Mouse (Mus musculus) spleen, postnatal 10 days (tissue): ENCODE data around the gene 4921509C19Rik.
"Not testable (repeated sequence)": the region's sequence is repeated elsewhere in the genome, so short reads cannot be mapped to it uniquely, and the experiment has no call there.

Source experiments
- DNase-seq, 2 experiments: peaks; one replicate each; pipeline ENCODE4 v3.0.0; 2021 to 2022; ENCODE audit warnings: low spot score in 2 of 2

The 4921509C19Rik gene

GRCm38 (mm10) chr2:151476053-151476452, at the start of gene 4921509C19Rik:
Gene 4921509C19Rik, minus strand, starts transcription at chr2:151476153.
- DNase-seq = not testable (repeated sequence)

GRCm38 (mm10) chr2:151525520-151525919, 49.6 kb upstream of the 4921509C19Rik start:
- DNase-seq = no peak

DNA sequence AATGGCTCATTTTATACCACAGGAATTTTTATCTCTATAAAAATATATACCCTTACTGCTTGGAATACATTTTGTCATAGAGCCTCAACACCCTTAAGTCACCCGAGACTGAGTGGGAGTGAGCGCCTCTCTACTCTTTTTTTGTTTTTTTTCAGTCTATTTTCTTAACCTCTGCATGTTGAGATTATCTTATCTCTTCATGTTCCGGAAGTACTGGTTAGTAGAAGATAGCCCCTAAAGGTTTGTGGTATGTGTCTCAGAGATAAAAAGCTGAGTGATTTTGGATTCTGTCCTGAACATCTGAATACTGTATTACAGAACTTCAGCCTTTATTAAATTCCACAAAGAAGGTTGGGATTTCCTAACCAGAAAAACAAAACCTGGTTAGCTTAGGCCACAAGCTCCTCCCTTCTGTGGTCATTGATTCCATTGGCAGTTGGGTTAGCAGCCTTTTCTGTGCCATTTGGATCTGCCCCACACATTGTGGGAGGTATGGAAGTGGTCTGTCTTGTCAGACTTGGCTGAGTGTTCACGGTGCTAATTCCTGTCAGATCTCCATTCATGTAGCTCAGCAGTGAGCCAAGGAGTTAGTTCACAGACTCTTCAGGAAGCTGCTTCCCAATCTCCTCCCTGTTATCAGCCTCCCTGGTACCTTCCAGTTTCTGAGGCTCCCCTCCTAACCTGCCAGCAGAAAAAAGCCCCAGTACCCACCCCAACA, 48.5 kb upstream of the 4921509C19Rik start:
- DNase-seq = no peak

- no peak for DNase-seq
Measured at GRCm38 (mm10) chr2:151519000-151519399, 43.0 kb upstream of the 4921509C19Rik start.

DNA sequence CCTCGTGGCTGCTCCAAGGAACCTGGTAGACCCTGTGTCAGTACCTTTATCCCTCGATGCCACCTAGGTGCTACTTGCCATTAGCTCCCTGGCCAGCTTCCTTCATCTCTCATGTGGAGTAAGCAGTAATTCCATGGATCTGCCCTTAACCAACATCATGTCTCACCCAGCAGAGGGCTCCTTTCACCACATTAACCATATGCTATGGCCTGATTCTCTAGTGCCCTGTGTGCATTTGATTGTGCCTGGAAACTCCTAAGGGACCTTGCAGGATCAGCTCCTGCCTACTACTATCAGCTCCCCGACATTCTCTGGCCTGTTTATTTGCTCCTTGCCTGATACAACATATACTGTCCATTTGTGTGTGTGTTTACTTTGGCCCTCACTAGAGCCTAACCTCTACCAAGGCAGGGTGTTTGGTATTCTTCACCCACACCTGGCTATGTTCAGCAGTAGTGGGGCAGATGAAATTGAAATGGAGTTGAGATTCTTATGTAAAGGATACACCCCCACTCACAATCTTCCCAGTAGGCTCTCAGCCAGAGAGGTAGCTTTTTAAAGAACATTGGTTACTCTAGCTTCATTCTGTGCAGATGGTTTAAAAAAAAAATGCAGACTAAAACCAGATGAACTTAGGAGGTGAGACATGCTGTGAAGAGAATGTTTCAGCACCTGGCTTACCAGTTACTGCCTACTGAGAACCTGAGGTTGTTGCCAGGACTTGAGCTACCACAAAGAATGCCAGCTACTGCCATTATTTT, 37.8 kb upstream of the 4921509C19Rik start:
- DNase-seq = no peak

- peak in 1 of 2 experiments; percentile 24 for DNase-seq
Measured at GRCm38 (mm10) chr2:151512199-151512598, 36.2 kb upstream of the 4921509C19Rik start.

- DNase-seq = no peak
Measured at GRCm38 (mm10) chr2:151504226-151504625, 28.3 kb upstream of the 4921509C19Rik start.

- DNase-seq = no peak
Measured at GRCm38 (mm10) chr2:151500442-151501007, 24.6 kb upstream of the 4921509C19Rik start.

- DNase-seq = no peak
Measured at GRCm38 (mm10) chr2:151498358-151498757, 22.4 kb upstream of the 4921509C19Rik start.

DNA sequence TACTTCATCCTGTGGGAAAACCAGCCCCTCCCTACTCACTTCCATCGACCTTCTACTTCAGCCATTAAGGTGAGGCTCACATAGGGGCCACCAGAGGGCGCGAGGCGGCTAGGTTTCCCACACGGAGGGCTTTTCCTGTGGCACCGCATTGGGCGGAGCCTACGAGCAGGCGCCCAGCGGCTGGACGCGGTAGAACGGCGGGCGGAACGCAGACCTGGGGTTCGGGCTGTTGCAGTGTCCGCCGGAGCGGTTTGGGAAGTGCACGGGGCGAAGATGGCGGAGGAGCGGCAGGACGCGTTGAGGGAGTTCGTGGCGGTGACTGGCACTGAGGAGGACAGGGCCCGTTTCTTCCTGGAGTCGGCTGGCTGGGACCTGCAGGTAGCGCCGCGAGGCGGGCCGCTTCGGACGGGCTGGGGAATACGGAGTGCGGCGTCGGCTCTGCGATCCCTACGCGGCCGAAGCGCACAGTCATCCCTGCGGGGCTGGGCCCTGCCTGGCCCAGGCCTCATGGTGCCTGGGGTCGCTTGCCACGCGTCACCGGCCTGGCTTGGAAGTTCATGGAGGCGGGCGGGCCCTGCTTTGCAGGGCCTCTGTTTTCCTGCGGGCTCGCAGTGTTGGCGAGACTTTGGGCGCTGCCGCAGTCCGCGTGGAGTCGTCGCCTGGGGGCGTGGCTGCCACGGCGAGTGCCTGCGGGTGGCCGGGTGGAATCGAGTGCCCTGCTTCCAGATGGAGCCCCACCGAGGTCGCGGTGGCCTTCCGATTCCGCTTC, 18.3 kb upstream of the 4921509C19Rik start, which contains the start of gene Nsfl1c:
Gene Nsfl1c, plus strand, starts transcription at position 148 of the 769 bp plus-strand sequence.
- peak; percentile 90 to 94 for DNase-seq

DNA sequence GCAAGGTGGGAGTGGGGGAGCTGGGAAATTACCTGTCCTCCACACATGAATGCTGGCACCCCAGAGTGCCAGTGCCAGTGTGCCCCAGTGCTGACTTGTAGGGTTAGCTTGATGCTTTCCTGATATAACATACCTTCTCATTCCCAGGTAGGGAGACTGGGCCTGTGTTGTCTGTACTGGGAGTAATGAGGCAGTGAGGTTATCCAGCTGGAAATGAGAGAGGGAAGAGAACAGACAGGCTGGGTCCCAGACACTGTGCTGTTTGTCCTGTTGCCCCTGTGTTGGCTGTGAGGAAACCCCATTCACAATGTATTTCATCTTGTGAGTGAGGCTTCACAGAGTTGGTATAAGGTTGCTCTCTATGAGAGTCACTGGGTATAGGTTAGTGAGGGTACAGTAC, 10.5 kb upstream of the 4921509C19Rik start:
- no peak for DNase-seq

DNA sequence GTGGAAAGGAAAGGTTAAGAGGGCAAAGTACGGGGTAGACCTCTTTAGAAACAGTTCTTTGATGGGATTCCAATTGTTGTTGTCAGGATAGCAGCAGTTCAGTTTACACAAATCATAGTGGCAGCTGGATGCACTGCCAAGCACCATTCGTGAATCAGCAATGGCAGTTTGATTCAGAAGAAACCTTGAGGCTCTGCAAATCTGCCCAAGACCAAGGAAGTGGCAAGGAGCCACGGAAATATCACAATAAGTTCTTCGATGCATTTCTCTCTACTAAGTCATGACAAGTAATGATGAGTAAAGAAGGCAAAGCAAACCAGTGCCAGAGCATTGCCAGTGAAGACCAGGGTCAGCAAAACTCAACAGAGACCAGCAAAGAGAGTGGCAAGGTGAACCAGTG, 41.0 kb downstream of the 4921509C19Rik start:
- DNase-seq = not testable (repeated sequence)

GRCm38 (mm10) chr2:151434203-151434602, 41.8 kb downstream of the 4921509C19Rik start:
- DNase-seq = peak in 1 of 2 experiments; percentile 21
